Mouse (Mus musculus) embryonic facial prominence, embryonic 12.5 days (tissue): Measurements from ENCODE around the gene Slc52a3. TPM values are rescaled to one million over a fixed set of nuclear protein-coding genes. Genes with fewer than 3 reads are reported as not detected.

ENCODE experiments used
- ATAC-seq: fragments of 200-750 bp; cut with Nextera tagmentation; 2 replicates; pipeline ENCODE4 v1.8.0; 2017; ENCODE audit not compliant: insufficient number of reproducible peaks, insufficient read depth, low FRiP score, low TSS enrichment
- H3K27ac ChIP-seq: fragments of 300-500 bp; sonication (generic); 2 replicates; pipeline ENCODE4 v1.5.1; 2016; ENCODE audit warnings: mild to moderate bottlenecking
- H3K27me3 ChIP-seq: fragments of 300-500 bp; sonication (generic); 2 replicates; pipeline ENCODE4 v1.6.1; 2016; ENCODE audit warnings: mild to moderate bottlenecking, moderate library complexity
- H3K36me3 ChIP-seq: fragments of 300-500 bp; sonication (generic); 2 replicates; pipeline ENCODE4 v1.6.1; 2016; ENCODE audit warnings: mild to moderate bottlenecking
- H3K4me1 ChIP-seq: fragments of 300-500 bp; sonication (generic); 2 replicates; pipeline ENCODE4 v1.6.1; 2016
- H3K4me2 ChIP-seq: fragments of 300-500 bp; sonication (generic); replicated peaks from 2 replicates; pipeline ENCODE4 v1.6.1; 2016; ENCODE audit warnings: mild to moderate bottlenecking, moderate library complexity
- H3K4me3 ChIP-seq: fragments of 300-500 bp; sonication (generic); 2 replicates; pipeline ENCODE4 v1.5.1; 2016; ENCODE audit warnings: mild to moderate bottlenecking
- H3K9ac ChIP-seq: fragments of 300-500 bp; sonication (generic); 2 replicates; pipeline ENCODE4 v1.6.1; 2016; ENCODE audit warnings: mild to moderate bottlenecking, moderate library complexity
- H3K9me3 ChIP-seq: fragments of 300-500 bp; sonication (generic); 2 replicates; pipeline ENCODE4 v1.6.1; 2016; ENCODE audit warnings: mild to moderate bottlenecking, moderate library complexity
- WGBS: fragments of 180-500 bp; shearing (Covaris S2); methylation state at CpG from one replicate; pipeline ENCODE4 v1.1.7; 2016; 5-methylcytosine and 5-hydroxymethylcytosine counted together
- polyA plus RNA-seq: library from polyadenylated mRNA; unstranded; fragments of >200 nt; fragmentation: Nextera tagmentation; extraction: Ambion mirVana; gene quantifications from 2 replicates; pipeline ENCODE4 v1.2.1, GENCODE M21; 2016

Gene Slc52a3
- polyA plus RNA-seq, 1 experiment from 2014 or later = 1.2 TPM

GRCm38 (mm10) chr2:152024883-152025422, 28.6 kb downstream of the Slc52a3 start:
- H3K4me3 ChIP-seq = no peak overlapping the region
- no peak overlapping the region for H3K4me2 ChIP-seq
- H3K27ac ChIP-seq = no peak overlapping the region
- no peak overlapping the region for H3K9ac ChIP-seq
- H3K36me3 ChIP-seq = no peaks in the 10 kb centered on the region
- ATAC-seq = peak; percentile 43; the same call in 1 of the 2 replicates
- H3K27me3 ChIP-seq = peaks cover 2% of the 10 kb centered on the region
- no peaks in the 10 kb centered on the region for H3K4me1 ChIP-seq
- 59% methylated on average over 11 of the region's 11 CpGs for WGBS
- no peaks in the 10 kb centered on the region for H3K9me3 ChIP-seq

GRCm38 (mm10) chr2:152029252-152030082, 33.2 kb downstream of the Slc52a3 start:
- Histone ChIP-seq H3K9me3 (no peaks in the 10 kb centered on the region), H3K4me1 (no peaks in the 10 kb centered on the region), H3K36me3 (no peaks in the 10 kb centered on the region), H3K27me3 (peaks cover 32% of the 10 kb centered on the region), H3K27ac (no peak overlapping the region), H3K4me3 (peak overlapping the region; percentile 62), H3K9ac (peak overlapping the region; percentile 57), H3K4me2 (peak overlapping the region; percentile 81)
- peak; percentile 76 for ATAC-seq
- WGBS = under 1% methylated on average over 54 of the region's 54 CpGs

DNA sequence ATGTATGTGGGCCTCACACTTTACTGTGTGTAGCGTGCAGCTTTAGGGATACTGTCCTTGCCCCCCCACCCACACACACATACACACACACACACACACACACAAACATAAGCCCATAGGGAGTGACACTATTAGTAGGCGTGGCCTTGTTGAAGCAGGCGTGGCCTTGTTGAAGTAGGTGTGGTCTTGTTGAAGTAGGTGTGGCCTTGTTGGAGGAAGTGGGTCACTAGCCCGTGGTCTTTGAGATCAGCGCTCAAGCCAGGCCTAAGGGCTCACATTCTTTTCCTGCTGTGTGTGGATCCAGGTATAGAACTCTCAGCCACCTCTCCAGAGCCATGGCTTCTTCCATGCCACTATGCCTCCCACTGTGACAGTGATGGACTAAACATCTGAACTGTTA, 34.7 kb downstream of the Slc52a3 start:
- H3K27ac ChIP-seq = no peak overlapping the region
- H3K36me3 ChIP-seq = no peaks in the 10 kb centered on the region
- no peak overlapping the region for H3K9ac ChIP-seq
- H3K27me3 ChIP-seq = peaks cover 32% of the 10 kb centered on the region
- ATAC-seq = no peak
- H3K9me3 ChIP-seq = peaks cover 4% of the 10 kb centered on the region; the same call in 1 of the 2 replicates
- H3K4me2 ChIP-seq = no peak overlapping the region
- no peak overlapping the region for H3K4me3 ChIP-seq
- no peaks in the 10 kb centered on the region for H3K4me1 ChIP-seq
- WGBS = 83% methylated on average over 5 of the region's 5 CpGs

DNA sequence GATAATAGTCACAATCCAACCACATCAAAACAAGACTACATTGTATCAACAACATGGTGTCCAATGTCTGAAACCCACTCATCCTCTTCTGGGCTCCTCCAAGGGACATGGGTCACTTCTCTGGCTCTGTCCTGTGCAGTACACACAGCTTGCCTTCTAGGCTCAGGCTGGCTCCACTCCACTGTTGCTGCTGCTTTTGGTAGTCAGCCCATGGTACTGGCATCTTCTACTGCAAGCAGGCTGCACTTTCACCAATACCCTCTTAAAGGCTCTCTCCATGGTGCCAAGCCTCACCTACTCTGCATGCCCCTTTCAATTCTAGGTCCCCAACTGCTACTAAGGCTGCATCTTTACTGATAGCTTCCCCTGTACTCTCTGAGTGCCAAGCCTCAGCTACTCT, 43.8 kb downstream of the Slc52a3 start:
- peaks cover 4% of the 10 kb centered on the region; the same call in 1 of the 2 replicates for H3K9me3 ChIP-seq
- ATAC-seq = no peak
- H3K27me3 ChIP-seq = peaks cover 17% of the 10 kb centered on the region; the same call in 1 of the 2 replicates
- no peak overlapping the region for H3K9ac ChIP-seq
- H3K36me3 ChIP-seq = no peaks in the 10 kb centered on the region
- H3K4me2 ChIP-seq = no peak overlapping the region
- H3K4me3 ChIP-seq = no peak overlapping the region
- no peak overlapping the region for H3K27ac ChIP-seq
- H3K4me1 ChIP-seq = no peaks in the 10 kb centered on the region

DNA sequence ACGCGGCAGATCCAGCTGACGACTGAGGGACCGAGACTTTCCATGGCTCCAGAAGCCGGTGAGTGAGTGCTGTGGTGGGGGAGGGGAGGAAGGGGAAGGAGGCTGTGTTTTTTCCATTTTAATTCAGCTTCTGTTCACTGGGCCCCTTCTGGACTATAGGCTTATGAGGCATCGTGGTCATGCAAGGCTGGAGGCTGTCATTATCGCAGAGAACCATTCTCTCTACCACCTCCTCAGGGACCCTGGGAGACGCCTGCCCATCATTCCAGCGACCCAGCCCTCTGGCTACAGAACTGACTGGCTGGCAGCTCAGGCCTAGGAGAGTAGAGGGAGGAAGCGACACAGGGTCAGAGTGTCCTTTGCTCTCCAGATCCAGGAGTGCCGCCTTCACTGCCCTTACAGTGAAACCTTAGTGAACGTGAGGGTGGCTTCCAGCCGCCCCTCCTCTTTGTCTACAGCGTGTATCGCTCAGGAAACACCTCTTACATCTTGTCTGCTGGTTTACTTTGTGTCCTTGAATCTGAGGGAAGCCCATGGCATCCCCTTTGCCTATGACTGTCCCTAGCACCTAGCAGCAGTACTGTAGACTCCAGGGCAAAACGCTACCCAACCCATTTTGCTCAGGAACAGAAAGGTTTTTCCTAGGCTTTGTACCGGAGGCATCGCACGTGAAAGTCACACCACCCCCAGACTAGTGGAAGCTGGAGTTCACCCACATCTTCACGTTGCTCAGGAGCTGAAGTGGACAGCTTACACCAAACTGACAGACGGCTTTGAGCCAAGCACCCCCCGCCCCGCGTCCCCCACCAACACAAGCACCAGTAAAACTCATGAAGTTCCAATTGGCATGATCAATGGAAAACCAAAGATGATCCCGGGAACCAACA, 51.0 kb downstream of the Slc52a3 start:
- H3K27me3 ChIP-seq = peaks cover 71% of the 10 kb centered on the region
- 2% methylated on average over 25 of the region's 25 CpGs for WGBS
- H3K36me3 ChIP-seq = no peaks in the 10 kb centered on the region
- no peak overlapping the region for H3K9ac ChIP-seq
- H3K27ac ChIP-seq = peak overlapping the region; percentile 30; the same call in 1 of the 2 replicates
- H3K4me2 ChIP-seq = peak overlapping the region; percentile 98; the same call in 1 of the 2 replicates
- 0 out of 2 replicates have a peak, but pooled peaks have one; percentile 16 for ATAC-seq
- H3K9me3 ChIP-seq = no peaks in the 10 kb centered on the region
- H3K4me1 ChIP-seq = peaks cover 14% of the 10 kb centered on the region
- no peak overlapping the region for H3K4me3 ChIP-seq

- peaks cover 14% of the 10 kb centered on the region for H3K4me1 ChIP-seq
- peak overlapping the region; percentile 68 for H3K9ac ChIP-seq
- peak overlapping the region; percentile 30; the same call in 1 of the 2 replicates for H3K27ac ChIP-seq
- peak overlapping the region; percentile 98 for H3K4me2 ChIP-seq
- H3K36me3 ChIP-seq = no peaks in the 10 kb centered on the region
- no peak for ATAC-seq
- peak overlapping the region; percentile 53 for H3K4me3 ChIP-seq
- WGBS = under 1% methylated on average over 35 of the region's 82 CpGs
- H3K9me3 ChIP-seq = no peaks in the 10 kb centered on the region
- H3K27me3 ChIP-seq = peaks cover 74% of the 10 kb centered on the region
These were observed 52.0 kb downstream of the Slc52a3 start for GRCm38 (mm10) chr2:152048003-152048980.

- no peaks in the 10 kb centered on the region for H3K9me3 ChIP-seq
- H3K4me3 ChIP-seq = peak overlapping the region; percentile 53
- peaks cover 14% of the 10 kb centered on the region for H3K4me1 ChIP-seq
- peaks cover 74% of the 10 kb centered on the region for H3K27me3 ChIP-seq
- H3K9ac ChIP-seq = peak overlapping the region; percentile 68
- no peaks in the 10 kb centered on the region for H3K36me3 ChIP-seq
- H3K27ac ChIP-seq = no peak overlapping the region
- peak overlapping the region; percentile 98 for H3K4me2 ChIP-seq
- under 1% methylated on average over 24 of the region's 24 CpGs for WGBS
- no peak for ATAC-seq
These were observed 52.7 kb downstream of the Slc52a3 start for GRCm38 (mm10) chr2:152048981-152049441.

DNA sequence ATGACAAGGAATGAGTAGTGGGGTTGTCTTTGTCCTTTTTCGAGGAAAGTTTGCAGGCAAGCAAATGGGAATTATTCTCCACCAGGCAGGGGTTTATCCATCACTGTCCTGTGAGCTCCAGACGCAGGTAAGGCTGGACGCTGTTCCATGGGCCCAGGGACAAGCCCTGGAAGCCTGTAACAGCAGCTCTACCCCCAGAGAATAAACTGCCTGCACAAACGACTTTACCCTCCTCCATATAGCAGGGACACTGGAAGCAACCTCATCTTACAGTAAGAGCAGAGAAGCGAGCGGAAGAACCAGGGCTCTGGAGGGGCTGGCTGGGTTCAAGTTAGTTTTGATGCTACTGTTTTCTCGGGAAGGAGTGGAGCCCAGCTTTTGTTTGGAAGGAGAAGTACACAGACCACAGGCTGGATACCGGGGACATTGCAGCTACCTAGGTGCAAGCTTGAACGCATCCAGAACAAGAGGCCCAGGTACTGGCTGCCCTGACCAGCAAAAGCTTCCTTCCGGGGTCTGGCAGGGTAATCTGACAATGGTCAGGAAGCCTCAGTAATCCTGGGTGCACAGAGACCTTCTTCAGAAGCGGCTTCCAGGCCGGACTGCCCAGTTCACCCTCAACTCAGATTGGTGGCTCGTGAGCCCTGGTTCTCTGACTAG, 53.4 kb downstream of the Slc52a3 start:
- H3K9me3 ChIP-seq = no peaks in the 10 kb centered on the region
- no peak overlapping the region for H3K27ac ChIP-seq
- H3K4me2 ChIP-seq = peak overlapping the region; percentile 98; the same call in 1 of the 2 replicates
- 3% methylated on average over 13 of the region's 13 CpGs for WGBS
- H3K9ac ChIP-seq = no peak overlapping the region
- ATAC-seq = no peak
- H3K4me1 ChIP-seq = peaks cover 14% of the 10 kb centered on the region
- H3K27me3 ChIP-seq = peaks cover 68% of the 10 kb centered on the region
- no peaks in the 10 kb centered on the region for H3K36me3 ChIP-seq
- no peak overlapping the region for H3K4me3 ChIP-seq

- peaks cover 68% of the 10 kb centered on the region for H3K27me3 ChIP-seq
- no peak overlapping the region for H3K27ac ChIP-seq
- WGBS = 5% methylated on average over 7 of the region's 7 CpGs
- no peak overlapping the region for H3K4me3 ChIP-seq
- no peak overlapping the region for H3K4me2 ChIP-seq
- peaks cover 14% of the 10 kb centered on the region for H3K4me1 ChIP-seq
- ATAC-seq = no peak
- H3K36me3 ChIP-seq = no peaks in the 10 kb centered on the region
- H3K9me3 ChIP-seq = no peaks in the 10 kb centered on the region
- no peak overlapping the region for H3K9ac ChIP-seq
These were observed 54.0 kb downstream of the Slc52a3 start for GRCm38 (mm10) chr2:152050316-152050715.

GRCm38 (mm10) chr2:152051985-152052384, 55.7 kb downstream of the Slc52a3 start:
- H3K4me2 ChIP-seq = no peak overlapping the region
- peaks cover 59% of the 10 kb centered on the region for H3K27me3 ChIP-seq
- ATAC-seq = no peak
- no peaks in the 10 kb centered on the region for H3K9me3 ChIP-seq
- H3K9ac ChIP-seq = no peak overlapping the region
- H3K36me3 ChIP-seq = no peaks in the 10 kb centered on the region
- 69% methylated on average over 3 of the region's 3 CpGs for WGBS
- H3K4me1 ChIP-seq = peaks cover 14% of the 10 kb centered on the region
- H3K27ac ChIP-seq = no peak overlapping the region
- no peak overlapping the region for H3K4me3 ChIP-seq
